Mouse (Mus musculus): ENCODE measurements around the gene Dhrs1.

- TF ChIP-seq CTCF (IDR thresholded peaks at IDR 0.05; ENCODE audit: low read depth, low read length) (no peak), POLR2A (IDR thresholded peaks at IDR 0.05; ENCODE audit: borderline replicate concordance, low read depth, low read length) (no peak)
These were observed 35.2 kb upstream of the Dhrs1 start for GRCm38 (mm10) chr14:55780736-55781135.
